Mouse (Mus musculus) bone marrow macrophage, adult 2 months (primary cell): ENCODE measurements at regions not wholly inside any gene's neighbourhood (a gene's known extent, or its start where the extent isn't known, plus 50 kb on each side); places are given as distances from the start of the nearest gene placed in this dataset.

ENCODE experiments used
- CTCF ChIP-seq: IDR thresholded peaks from 2 replicates; pipeline ENCODE4 v1.5.1; 2012; ENCODE audit warnings: low read depth, mild to moderate bottlenecking, low read length, moderate library complexity
- POLR2A ChIP-seq: IDR thresholded peaks from 2 replicates; pipeline ENCODE4 v1.6.1; 2012; ENCODE audit warnings: mild to moderate bottlenecking, low read depth, low read length, borderline replicate concordance

DNA sequence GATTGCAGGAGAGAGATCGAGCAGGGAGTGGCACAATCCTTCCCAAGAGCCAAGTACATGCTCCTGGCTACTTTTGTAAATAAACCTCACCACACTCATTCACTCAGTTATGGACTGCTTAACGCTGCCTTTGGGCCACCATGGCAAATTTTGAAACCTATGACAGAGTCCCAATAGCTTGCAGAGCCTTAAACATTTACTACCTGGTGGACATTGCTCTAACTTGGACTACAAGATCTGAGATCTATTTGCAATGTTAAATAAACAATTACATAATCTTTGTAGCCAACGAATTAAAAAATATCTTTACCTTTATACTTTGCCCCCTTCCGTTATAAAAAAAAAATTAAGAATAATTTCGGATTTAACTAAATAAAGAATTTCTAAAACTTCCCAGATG, 104.9 kb downstream of the Tmco5 start:
- TF ChIP-seq POLR2A: no peak
- no peak for TF ChIP-seq CTCF
